Mouse (Mus musculus): Measurements from ENCODE around the gene Tenm2.

Gene Tenm2

GRCm38 (mm10) chr11:36072038-36072437 lies 1163.7 kb downstream of the Tenm2 start:
- peak; percentile 37 for DNase-seq (ENCODE audit: low read depth, low spot score)

- DNase-seq (ENCODE audit: low read depth, low spot score) = no peak
Measured at GRCm38 (mm10) chr11:36059325-36059843, 1176.4 kb downstream of the Tenm2 start.

- DNase-seq (ENCODE audit: low read depth, low spot score) = no peak
Measured at GRCm38 (mm10) chr11:36056525-36056924, 1179.2 kb downstream of the Tenm2 start.

- no peak for DNase-seq (ENCODE audit: low read depth, low spot score)
Measured at GRCm38 (mm10) chr11:36054323-36054722, 1181.4 kb downstream of the Tenm2 start.

- DNase-seq (ENCODE audit: low read depth, low spot score) = no peak
Measured at GRCm38 (mm10) chr11:36053457-36053856, 1182.3 kb downstream of the Tenm2 start.

- DNase-seq (ENCODE audit: low read depth, low spot score) = no peak
Measured at GRCm38 (mm10) chr11:36052598-36052997, 1183.2 kb downstream of the Tenm2 start.

GRCm38 (mm10) chr11:36052091-36052490 lies 1183.7 kb downstream of the Tenm2 start:
- no peak for DNase-seq (ENCODE audit: low read depth, low spot score)

- peak; percentile 26 for DNase-seq (ENCODE audit: low read depth, low spot score)
Measured at GRCm38 (mm10) chr11:36049547-36049946, 1186.2 kb downstream of the Tenm2 start.

GRCm38 (mm10) chr11:36045681-36046276 lies 1190.0 kb downstream of the Tenm2 start:
- peak; percentile 91 for DNase-seq (ENCODE audit: low read depth, low spot score)

- DNase-seq (ENCODE audit: low read depth, low spot score) = no peak
Measured at GRCm38 (mm10) chr11:36041411-36041810, 1194.4 kb downstream of the Tenm2 start.

GRCm38 (mm10) chr11:36040508-36041233 lies 1195.1 kb downstream of the Tenm2 start:
- DNase-seq (ENCODE audit: low read depth, low spot score) = no peak

- peak; percentile 46 for DNase-seq (ENCODE audit: low read depth, low spot score)
Measured at GRCm38 (mm10) chr11:36039825-36040224, 1195.9 kb downstream of the Tenm2 start.

GRCm38 (mm10) chr11:36038386-36038785 lies 1197.4 kb downstream of the Tenm2 start:
- DNase-seq (ENCODE audit: low read depth, low spot score) = no peak

GRCm38 (mm10) chr11:36037311-36037710 lies 1198.5 kb downstream of the Tenm2 start:
- no peak for DNase-seq (ENCODE audit: low read depth, low spot score)

- DNase-seq (ENCODE audit: low read depth, low spot score) = peak; percentile 95
Measured at GRCm38 (mm10) chr11:36036061-36036695, 1199.6 kb downstream of the Tenm2 start.

GRCm38 (mm10) chr11:36031751-36032150 lies 1204.0 kb downstream of the Tenm2 start:
- DNase-seq (ENCODE audit: low read depth, low spot score) = no peak

- DNase-seq (ENCODE audit: low read depth, low spot score) = no peak
Measured at GRCm38 (mm10) chr11:36020009-36020408, 1215.8 kb downstream of the Tenm2 start.

GRCm38 (mm10) chr11:36013179-36013578 lies 1222.6 kb downstream of the Tenm2 start:
- no peak for DNase-seq (ENCODE audit: low read depth, low spot score)

GRCm38 (mm10) chr11:36009281-36010208 lies 1226.2 kb downstream of the Tenm2 start:
- no peak for DNase-seq (ENCODE audit: low read depth, low spot score)

- peak; percentile 14 for DNase-seq (ENCODE audit: low read depth, low spot score)
Measured at GRCm38 (mm10) chr11:36002900-36003299, 1232.9 kb downstream of the Tenm2 start.

GRCm38 (mm10) chr11:36001282-36001970 lies 1234.3 kb downstream of the Tenm2 start:
- DNase-seq (ENCODE audit: low read depth, low spot score) = peak; percentile 95

All from brain, adult 2 months (tissue).